Mouse (Mus musculus) cortical plate, adult 2 months (tissue): ENCODE measurements around the gene Macrod2.
A peak's percentile ranks its signal among the peaks of the same experiment; 100 is the strongest.

Experiments
- CTCF ChIP-seq: fragments of 200-500 bp; IDR thresholded peaks from 2 replicates; pipeline ENCODE4 v1.5.1; 2011; ENCODE audit warnings: mild to moderate bottlenecking, control low read depth, low read length; ENCODE audit not compliant: insufficient read depth; ENCODE audit errors: extremely low read depth
- POLR2A ChIP-seq: fragments of 200-500 bp; IDR thresholded peaks from 2 replicates; pipeline ENCODE4 v1.6.1; 2011; ENCODE audit warnings: mild to moderate bottlenecking, low read length, control low read depth; ENCODE audit not compliant: insufficient read depth; ENCODE audit errors: extremely low read depth

DNA sequence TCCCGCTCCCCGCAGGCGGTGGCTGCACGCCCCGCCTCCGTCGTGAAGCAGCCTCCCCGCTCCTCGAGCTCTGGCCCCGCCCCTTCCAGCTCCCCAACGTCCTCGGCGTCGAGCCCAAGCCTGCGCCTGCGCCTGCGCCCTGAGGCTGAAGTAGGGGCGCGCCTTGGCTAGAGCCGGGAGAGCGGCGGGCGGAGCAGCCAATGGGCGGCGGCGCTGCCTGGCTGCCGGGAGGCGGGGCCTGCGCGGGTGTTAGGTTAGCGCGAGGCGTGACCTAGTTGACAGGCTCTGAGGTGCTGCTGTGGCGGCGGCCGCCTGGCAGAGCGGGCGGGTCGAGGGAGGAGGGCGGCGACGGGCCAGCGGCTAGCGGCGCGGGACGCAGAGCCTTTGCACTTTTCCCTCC, at the start of gene Macrod2:
- no peak for TF ChIP-seq CTCF
- TF ChIP-seq POLR2A = peak; percentile 79
